ENCODE assay signal across 10 mouse cellular contexts in the genomic region with DNA sequence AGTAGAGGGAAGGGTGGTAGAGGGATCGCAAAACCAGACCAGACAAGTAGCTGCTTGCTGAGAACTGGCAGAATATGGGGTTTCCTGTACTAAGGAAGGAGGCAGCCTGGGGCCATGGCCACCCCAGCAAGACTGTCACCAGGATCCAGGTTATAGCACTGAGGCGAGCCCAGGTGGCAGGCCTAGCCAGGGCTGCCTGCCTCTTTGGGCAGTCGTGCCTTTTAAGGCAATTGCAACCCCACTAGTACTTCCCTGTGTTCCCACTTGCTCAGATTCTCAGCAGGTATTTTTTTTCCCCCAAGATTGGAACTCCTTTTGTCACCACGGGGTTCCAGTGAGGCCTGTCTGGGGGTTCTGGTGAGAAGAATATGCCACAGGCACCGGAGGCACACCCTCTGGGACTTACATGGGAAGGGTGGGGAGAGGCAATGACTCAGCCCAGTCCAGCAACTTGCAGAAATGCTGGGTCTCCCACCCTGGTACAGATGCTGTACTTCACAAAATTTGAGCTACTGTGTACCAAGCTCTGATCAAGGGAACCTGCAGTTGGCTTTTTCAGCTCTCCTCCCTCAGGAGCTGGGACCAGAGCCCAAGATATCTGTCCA. TPM values are rescaled to one million over a fixed set of nuclear protein-coding genes. Genes with fewer than 3 reads are reported as not detected.
DNase-seq lines count a peak whose midpoint lies in the region; ATAC-seq and TF ChIP-seq lines count a peak whose summit lies in the region.
"Had no signal": no experiment of that assay in that cellular context is flagged by ENCODE, and none has a peak within 500 bp of the region (broad histone marks: within the 10 kb centered on the region; RNA-seq: fewer than 3 reads in every experiment).

No protein-coding gene starts in this region.

- TF ChIP-seq CTCF in heart, adult 2 months (IDR thresholded peaks at IDR 0.05), result no peak
- TF ChIP-seq CTCF in stomach, postnatal 0 days (IDR thresholded peaks at IDR 0.05; ENCODE audit: low read depth), result no peak

- H3K9me3 ChIP-seq in midbrain, embryonic 11.5 days (ENCODE audit: control insufficient read depth, low read length), result no peaks in the 10 kb centered on the region
- no peaks in the 10 kb centered on the region for H3K9me3 ChIP-seq in midbrain, embryonic 15.5 days
- H3K9me3 ChIP-seq in stomach, postnatal 0 days (ENCODE audit: control insufficient read depth, low read length), result no peaks in the 10 kb centered on the region

- WGBS in heart, adult 2 months, result 56% methylated on average over 5 of the region's 5 CpGs
- 31% methylated on average over 5 of the region's 5 CpGs for WGBS in midbrain, embryonic 11.5 days
- WGBS in midbrain, embryonic 15.5 days, result 37% methylated on average over 5 of the region's 5 CpGs
- WGBS in stomach, postnatal 0 days, result 28% methylated on average over 5 of the region's 5 CpGs

- H3K36me3 ChIP-seq in heart, adult 2 months (ENCODE audit: control insufficient read depth, insufficient read depth, low read length), result peaks cover 11% of the 10 kb centered on the region
- peaks cover 24% of the 10 kb centered on the region for H3K36me3 ChIP-seq in midbrain, embryonic 11.5 days (ENCODE audit: control insufficient read depth, insufficient read depth, low read length)
- H3K36me3 ChIP-seq in midbrain, embryonic 15.5 days (replicated peaks), result peaks cover 33% of the 10 kb centered on the region
- peaks cover 23% of the 10 kb centered on the region for H3K36me3 ChIP-seq in stomach, postnatal 0 days (ENCODE audit: control insufficient read depth, insufficient read depth, low read length)

- H3K4me2 ChIP-seq in midbrain, embryonic 11.5 days, result no peak overlapping the region
- H3K4me2 ChIP-seq in midbrain, embryonic 15.5 days, result no peak overlapping the region
- H3K4me2 ChIP-seq in stomach, postnatal 0 days (replicated peaks; ENCODE audit: low read depth), result no peak overlapping the region

- no peaks in the 10 kb centered on the region for H3K27me3 ChIP-seq in heart, adult 2 months (ENCODE audit: control insufficient read depth, insufficient read depth, low read length)
- no peaks in the 10 kb centered on the region for H3K27me3 ChIP-seq in midbrain, embryonic 11.5 days (ENCODE audit: control insufficient read depth, insufficient read depth, low read length)
- no peaks in the 10 kb centered on the region for H3K27me3 ChIP-seq in midbrain, embryonic 15.5 days (replicated peaks)
- H3K27me3 ChIP-seq in stomach, postnatal 0 days (ENCODE audit: control insufficient read depth, insufficient read depth, low read length), result no peaks in the 10 kb centered on the region

- intact Hi-C loops in heart, adult 2 months (cut with DNase I), result loop anchor here (2.0 to 10.0 kb wide), 2 partner anchors 61 to 331 kb away; a partner anchor contains a TSS
- intact Hi-C loops in heart, postnatal 10 days (cut with DNase I), result loop anchor here (1.0 to 5.0 kb wide), 3 partner anchors 71 to 324 kb away; no protein-coding TSS in a partner anchor

- no peak for TF ChIP-seq POLR2A in heart, adult 2 months (IDR thresholded peaks at IDR 0.05; ENCODE audit: insufficient read depth, low read depth, low read length)

- peak overlapping the region; percentile 73 for H3K27ac ChIP-seq in heart, adult 2 months
- no peak overlapping the region for H3K27ac ChIP-seq in midbrain, embryonic 11.5 days (ENCODE audit: low read depth, low read length)
- H3K27ac ChIP-seq in midbrain, embryonic 15.5 days, result no peak overlapping the region
- peak overlapping the region; percentile 79 for H3K27ac ChIP-seq in stomach, postnatal 0 days (replicated peaks)

- ATAC-seq in midbrain, embryonic 11.5 days (ENCODE audit: low FRiP score), result peak; percentile 28; the same call in 1 of the 2 replicates
- no peak for ATAC-seq in midbrain, embryonic 15.5 days (replicated peaks)
- ATAC-seq in stomach, postnatal 0 days (ENCODE audit: low FRiP score, low TSS enrichment), result peak; percentile 54

- no peak for DNase-seq in heart, adult 2 months
- DNase-seq in heart, postnatal 10 days, result no peak
- no peak for DNase-seq in midbrain, embryonic 11.5 days (ENCODE audit: low spot score, missing footprints)
- peak; percentile 76 for DNase-seq in liver
- peak; percentile 53 for DNase-seq in stomach, postnatal 0 days (ENCODE audit: low spot score)
- DNase-seq in gastrocnemius, postnatal 25 days, result no peak
- no peak for DNase-seq in layer of hippocampus, adult 18-20 months (ENCODE audit: low spot score in 2 of 2)
- DNase-seq: cerebellum, adult 2 months; lung, postnatal 36 days had no signal

- 0 out of 2 replicates have a peak overlapping the region, but pooled peaks have one; percentile 5 for H3K9ac ChIP-seq in heart, adult 2 months (ENCODE audit: low read depth, low read length)
- H3K9ac ChIP-seq in midbrain, embryonic 11.5 days (ENCODE audit: low read length), result peak overlapping the region; percentile 12; the same call in 1 of the 2 replicates
- H3K9ac ChIP-seq in midbrain, embryonic 15.5 days, result no peak overlapping the region
- peak overlapping the region; percentile 18; the same call in 1 of the 2 replicates for H3K9ac ChIP-seq in stomach, postnatal 0 days (ENCODE audit: low read length)

- TF ChIP-seq EP300 in heart, adult 2 months (IDR thresholded peaks at IDR 0.05; ENCODE audit: insufficient read depth, low read depth, low read length), result no peak
- TF ChIP-seq EP300 in stomach, postnatal 0 days (optimal IDR thresholded peaks at IDR 0.05), result no peak

- H3K79me2 ChIP-seq in heart, adult 2 months (replicated peaks; ENCODE audit: control insufficient read depth, insufficient read depth, low read length), result no peaks in the 10 kb centered on the region

- peaks cover 25% of the 10 kb centered on the region for H3K4me1 ChIP-seq in heart, adult 2 months (ENCODE audit: control insufficient read depth, insufficient read depth, low read length)
- peaks cover 7% of the 10 kb centered on the region for H3K4me1 ChIP-seq in midbrain, embryonic 11.5 days (ENCODE audit: control insufficient read depth, insufficient read depth, low read length)
- peaks cover 4% of the 10 kb centered on the region for H3K4me1 ChIP-seq in midbrain, embryonic 15.5 days
- H3K4me1 ChIP-seq in stomach, postnatal 0 days (replicated peaks; ENCODE audit: control insufficient read depth, insufficient read depth), result peaks cover 2% of the 10 kb centered on the region; the same call in 1 of the 2 replicates

- H3K4me3 ChIP-seq in heart, adult 2 months, result no peak overlapping the region
- H3K4me3 ChIP-seq in midbrain, embryonic 11.5 days (ENCODE audit: low read depth, low read length), result no peak overlapping the region
- no peak overlapping the region for H3K4me3 ChIP-seq in midbrain, embryonic 15.5 days
- H3K4me3 ChIP-seq in stomach, postnatal 0 days (ENCODE audit: low read depth, low read length), result no peak overlapping the region

RNA-seq across cellular contexts. Expression of a gene that starts 15.3 kb away (rescaled TPM):
- total RNA-seq in heart, adult 2 months (2021), result 10 to 100 TPM; 69.6 to 95.0 TPM
- polyA plus RNA-seq in heart, adult 2 months (2012; rRNA removed), result 247 and 250 TPM in 2 replicates
- 10 to 100 TPM; 84.9 to 86.7 TPM for total RNA-seq in heart, postnatal 10 days (2021)
- polyA plus RNA-seq in midbrain, embryonic 11.5 days (2014; fragmentation: Nextera tagmentation; extraction: Ambion mirVana), result 6.2 and 7.4 TPM in 2 replicates
- polyA plus RNA-seq in midbrain, embryonic 15.5 days (2015; fragmentation: Nextera tagmentation; extraction: Ambion mirVana), result 61.4 and 62.1 TPM in 2 replicates
- 53.7 TPM in 2 replicates for polyA plus RNA-seq in stomach, postnatal 0 days (2015; fragmentation: Nextera tagmentation; extraction: Ambion mirVana)
- total RNA-seq in gastrocnemius, postnatal 25 days (2021), result 10 to 100 TPM; 34.6 to 37.7 TPM
- total RNA-seq in layer of hippocampus, adult 18-20 months (2021), result 100 to 1,000 TPM; 370 to 379 TPM

RNA-seq across cellular contexts. Expression of a gene that starts 15.8 kb away (rescaled TPM):
- total RNA-seq in heart, adult 2 months (2021), result 100 to 1,000 TPM; 137 to 150 TPM
- 201 and 230 TPM in 2 replicates for polyA plus RNA-seq in heart, adult 2 months (2012; rRNA removed)
- 100 to 1,000 TPM; 486 to 496 TPM for total RNA-seq in heart, postnatal 10 days (2021)
- 1,032 and 1,053 TPM in 2 replicates for polyA plus RNA-seq in midbrain, embryonic 11.5 days (2014; fragmentation: Nextera tagmentation; extraction: Ambion mirVana)
- 522 and 525 TPM in 2 replicates for polyA plus RNA-seq in midbrain, embryonic 15.5 days (2015; fragmentation: Nextera tagmentation; extraction: Ambion mirVana)
- polyA plus RNA-seq in stomach, postnatal 0 days (2015; fragmentation: Nextera tagmentation; extraction: Ambion mirVana), result 706 and 736 TPM in 2 replicates
- total RNA-seq in gastrocnemius, postnatal 25 days (2021), result 10 to 100 TPM; 48.4 to 80.1 TPM
- 100 to 1,000 TPM; 600 to 628 TPM for total RNA-seq in layer of hippocampus, adult 18-20 months (2021)

RNA-seq across cellular contexts. Expression of a gene that starts 57.1 kb away (rescaled TPM):
- 10 to 100 TPM; 17.8 to 24.5 TPM for total RNA-seq in heart, adult 2 months (2021)
- 24.1 and 29.3 TPM in 2 replicates for polyA plus RNA-seq in heart, adult 2 months (2012; rRNA removed)
- 10 to 100 TPM; 33.3 to 34.3 TPM for total RNA-seq in heart, postnatal 10 days (2021)
- polyA plus RNA-seq in midbrain, embryonic 11.5 days (2014; fragmentation: Nextera tagmentation; extraction: Ambion mirVana), result 24.9 and 29.4 TPM in 2 replicates
- polyA plus RNA-seq in midbrain, embryonic 15.5 days (2015; fragmentation: Nextera tagmentation; extraction: Ambion mirVana), result 42.5 and 43.5 TPM in 2 replicates
- 16.3 and 16.5 TPM in 2 replicates for polyA plus RNA-seq in stomach, postnatal 0 days (2015; fragmentation: Nextera tagmentation; extraction: Ambion mirVana)
- total RNA-seq in gastrocnemius, postnatal 25 days (2021), result 10 to 100 TPM; 13.8 to 14.6 TPM
- 10 to 100 TPM; 21.2 to 23.4 TPM for total RNA-seq in layer of hippocampus, adult 18-20 months (2021)

Comparison
In these comparisons a context has a peak if more than half of its experiments do, and no peak if none do; other contexts are left out.
1. DNase-seq: peak in liver (single experiment) and stomach, postnatal 0 days (single experiment); none in heart, adult 2 months (0 of 2), heart, postnatal 10 days (0 of 2), midbrain, embryonic 11.5 days (single experiment), gastrocnemius, postnatal 25 days (single experiment) and layer of hippocampus, adult 18-20 months (0 of 2).
2. H3K27ac ChIP-seq: peak in heart, adult 2 months (single experiment) and stomach, postnatal 0 days (single experiment); none in midbrain, embryonic 11.5 days (single experiment) and midbrain, embryonic 15.5 days (single experiment).